Mouse (Mus musculus) left cerebral cortex, adult 11 months (tissue): ENCODE data around the gene Mtch2.
"Not testable (repeated sequence)": the region's sequence is repeated elsewhere in the genome, so short reads cannot be mapped to it uniquely, and the experiment has no call there.

Experiments
- DNase-seq: peaks from one replicate; pipeline ENCODE4 v3.0.0; 2022; ENCODE audit warnings: low spot score

Mtch2 gene

DNA sequence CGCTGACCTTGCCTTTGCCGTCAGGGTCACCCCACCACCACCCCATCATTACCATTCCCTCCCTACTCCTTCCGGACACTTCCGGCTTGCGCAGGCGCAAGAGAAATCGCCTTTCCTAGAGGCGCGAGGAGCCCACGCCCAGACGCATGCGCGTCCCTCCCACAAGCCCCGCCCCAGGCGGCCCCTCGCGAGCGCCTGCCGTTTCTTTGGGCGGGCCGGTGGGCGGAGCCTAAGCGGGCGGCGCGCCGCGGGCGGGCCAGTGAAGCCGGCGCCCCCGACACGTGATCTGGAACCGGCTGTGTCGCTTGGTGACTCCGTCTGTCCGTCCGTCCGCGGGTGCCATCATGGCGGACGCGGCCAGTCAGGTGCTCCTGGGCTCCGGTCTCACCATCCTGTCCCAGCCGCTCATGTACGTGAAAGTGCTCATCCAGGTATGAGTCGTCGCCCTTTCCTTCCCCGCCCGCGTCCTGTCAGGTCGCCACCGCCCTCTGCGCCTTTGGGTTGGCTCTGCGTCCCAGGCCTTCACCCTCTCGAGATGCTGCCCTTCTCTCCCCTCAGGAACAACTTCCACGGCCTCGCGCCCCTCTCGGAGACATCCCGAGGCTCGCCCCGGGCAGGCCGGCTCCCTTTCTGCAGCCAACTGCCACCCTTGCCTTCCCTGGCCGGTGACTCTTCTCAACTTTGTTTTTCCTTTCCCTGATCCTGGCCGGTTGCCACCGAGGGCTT lies at the start of gene Mtch2:
Mtch2 (plus strand) TSS at position 201 of the 726 bp plus-strand sequence.
- peak; percentile 96 for DNase-seq

GRCm38 (mm10) chr2:90808241-90809126 lies 38.5 kb upstream of the Mtch2 start:
- no peak for DNase-seq

DNA sequence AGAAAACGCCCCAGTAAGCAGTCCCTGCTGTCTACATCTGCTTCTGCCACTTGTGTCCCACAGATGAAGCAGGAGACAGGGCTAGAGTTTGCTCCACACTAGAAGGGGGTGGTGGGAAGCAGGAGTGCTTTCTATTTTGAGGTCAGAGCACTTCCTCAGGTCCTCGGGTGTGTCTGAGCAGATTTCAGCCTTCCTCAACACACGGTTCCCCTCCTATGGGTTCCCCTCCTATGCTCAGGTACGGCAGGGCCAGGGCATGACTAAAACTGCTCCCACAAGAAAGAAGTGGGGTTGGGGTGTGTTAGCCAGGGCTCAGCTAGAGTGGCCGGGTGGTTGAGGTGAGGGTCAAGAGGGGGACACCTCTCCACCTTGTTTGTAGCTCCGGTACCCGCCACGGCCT lies 36.2 kb upstream of the Mtch2 start:
- DNase-seq: no peak

GRCm38 (mm10) chr2:90815266-90815665 lies 31.7 kb upstream of the Mtch2 start:
- DNase-seq: no peak

DNA sequence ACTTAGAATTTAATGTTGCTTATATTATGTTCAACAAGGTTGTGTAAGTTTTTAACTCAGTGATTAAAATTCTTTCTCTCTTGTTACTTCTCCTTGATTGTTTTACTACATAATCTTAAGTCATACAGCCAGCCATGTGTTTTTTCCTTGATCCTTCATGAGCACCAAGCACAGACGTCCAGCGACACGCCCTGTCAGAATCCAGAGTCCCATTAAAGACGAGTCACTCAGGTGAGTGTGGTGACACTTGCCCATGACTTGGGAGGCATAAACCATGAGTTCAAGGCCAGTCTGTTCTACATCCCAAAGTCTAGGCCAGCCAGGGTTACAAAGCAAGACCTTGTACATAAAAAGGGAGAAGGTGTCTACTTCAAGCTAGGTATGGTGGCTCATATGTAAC lies 30.8 kb upstream of the Mtch2 start:
- no peak for DNase-seq

DNA sequence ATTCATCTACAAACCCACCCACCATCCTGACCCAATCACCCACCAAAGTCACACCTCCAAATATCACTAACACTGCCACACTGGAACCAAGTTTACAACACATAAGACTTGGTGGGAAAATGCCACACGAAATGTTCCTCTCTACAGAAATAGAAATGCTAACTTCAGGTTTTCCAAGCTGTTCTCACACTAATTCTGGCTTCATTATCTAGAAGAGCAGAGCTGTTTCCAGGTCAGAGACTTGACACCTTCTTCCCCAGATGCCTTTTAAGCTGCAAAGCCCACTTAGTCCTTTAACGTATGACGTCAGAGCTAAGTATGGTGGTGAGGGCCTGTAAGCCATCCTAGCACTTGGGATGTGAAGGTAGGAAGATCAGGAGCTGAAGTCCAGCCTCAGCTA lies 28.2 kb upstream of the Mtch2 start:
- peak; percentile 10 for DNase-seq

GRCm38 (mm10) chr2:90820894-90821293 lies 26.1 kb upstream of the Mtch2 start:
- DNase-seq: no peak

GRCm38 (mm10) chr2:90822978-90823377 lies 24.0 kb upstream of the Mtch2 start:
- DNase-seq: no peak

GRCm38 (mm10) chr2:90823781-90824180 lies 23.2 kb upstream of the Mtch2 start:
- no peak for DNase-seq

- DNase-seq: not testable (repeated sequence)
These were observed 22.4 kb upstream of the Mtch2 start for GRCm38 (mm10) chr2:90824528-90824927.

DNA sequence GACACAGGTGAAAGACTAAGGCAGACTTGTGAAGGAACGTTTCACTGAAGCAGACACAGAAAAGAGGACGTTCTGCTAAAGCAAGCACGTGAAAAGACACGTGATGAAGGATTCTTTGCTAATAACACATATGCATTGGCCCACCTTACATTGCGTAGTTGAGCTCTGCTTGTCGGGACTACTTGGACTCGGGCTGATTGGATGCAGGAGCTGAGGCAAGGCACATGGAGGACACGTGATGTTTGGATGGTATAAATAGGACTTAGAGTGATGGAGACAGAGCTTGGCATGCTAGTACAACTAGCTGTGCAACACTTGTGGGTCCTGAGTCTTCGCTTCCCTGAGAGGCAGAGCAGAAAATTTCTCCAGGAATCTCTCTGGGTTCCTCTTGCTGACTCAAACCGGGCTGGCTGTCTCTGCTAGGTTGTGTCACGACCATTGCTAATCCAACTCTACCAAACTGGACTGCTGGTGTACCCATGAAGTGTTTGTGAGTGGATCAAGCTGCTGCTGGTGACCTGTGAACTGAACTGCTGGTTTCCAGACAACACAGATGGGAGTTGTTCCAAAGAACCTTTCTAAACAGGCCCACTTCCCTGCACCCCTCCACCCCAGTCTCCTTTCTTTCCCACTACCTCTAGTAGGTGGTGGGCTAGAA lies 21.3 kb upstream of the Mtch2 start:
- no peak for DNase-seq

- DNase-seq: no peak
These were observed 18.2 kb upstream of the Mtch2 start for GRCm38 (mm10) chr2:90828739-90829138.

GRCm38 (mm10) chr2:90833502-90833901 lies 13.5 kb upstream of the Mtch2 start:
- no peak for DNase-seq

DNA sequence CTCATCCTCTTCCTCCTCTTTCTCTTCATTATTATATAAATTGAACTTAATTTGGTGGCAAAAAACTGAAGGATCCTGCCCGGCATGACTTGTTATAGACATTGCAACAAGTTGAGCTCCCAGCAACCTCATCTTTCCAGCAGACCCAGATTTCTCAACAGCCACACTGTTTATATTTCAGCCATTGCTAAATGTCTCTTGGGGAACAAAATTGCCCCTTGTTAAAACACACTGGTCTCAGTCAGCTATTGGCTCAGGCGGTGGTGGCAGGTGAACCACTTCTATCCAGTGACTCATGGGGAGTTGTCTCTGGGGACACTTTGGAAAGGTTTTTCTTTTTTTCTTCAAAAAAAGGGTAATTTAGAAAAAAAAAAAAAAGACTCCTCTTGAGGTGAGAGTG lies 8.3 kb upstream of the Mtch2 start:
- no peak for DNase-seq

DNA sequence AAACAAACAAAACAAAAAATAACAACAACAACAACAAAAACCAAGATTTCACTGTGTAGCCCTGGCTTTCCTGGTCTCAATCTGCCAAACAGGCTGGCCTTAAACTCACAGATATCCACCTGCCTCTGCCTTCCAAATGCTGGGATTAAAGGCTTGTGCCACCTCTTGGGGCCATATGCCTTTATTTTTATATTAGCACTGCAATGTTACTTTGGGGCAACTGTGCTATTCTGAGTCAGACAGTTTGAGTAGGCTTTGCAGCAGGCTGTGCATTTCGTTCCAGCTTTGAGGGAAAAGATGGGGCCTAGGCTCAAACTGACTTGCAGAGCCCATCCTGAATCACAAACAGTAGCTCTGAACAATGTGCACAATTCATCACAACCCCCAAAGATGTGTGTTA lies 3.3 kb upstream of the Mtch2 start:
- DNase-seq: no peak

- no peak for DNase-seq
These were observed 2.7 kb upstream of the Mtch2 start for GRCm38 (mm10) chr2:90844262-90844661.

DNA sequence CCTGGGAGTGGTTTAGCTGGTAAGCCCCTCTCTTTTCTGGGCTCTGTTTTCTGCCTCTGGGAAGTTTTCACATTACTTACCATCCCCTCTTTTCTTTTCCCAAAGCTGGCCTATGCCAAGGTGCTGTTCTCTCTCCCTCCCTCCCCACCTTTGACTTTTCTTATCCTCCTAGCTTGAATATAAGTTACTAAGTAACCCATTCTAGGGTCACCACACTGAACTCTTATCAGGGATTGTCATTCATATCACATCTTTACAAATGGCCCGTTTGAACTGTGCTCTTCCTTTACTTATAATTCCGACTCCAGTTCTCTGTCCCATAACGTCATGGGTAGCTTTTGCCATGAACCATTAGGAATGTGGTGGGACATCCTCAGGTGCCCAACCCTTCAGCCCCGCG lies 1.7 kb upstream of the Mtch2 start:
- DNase-seq: no peak

- no peak for DNase-seq
These were observed 784 bp upstream of the Mtch2 start for GRCm38 (mm10) chr2:90846171-90846570.

DNA sequence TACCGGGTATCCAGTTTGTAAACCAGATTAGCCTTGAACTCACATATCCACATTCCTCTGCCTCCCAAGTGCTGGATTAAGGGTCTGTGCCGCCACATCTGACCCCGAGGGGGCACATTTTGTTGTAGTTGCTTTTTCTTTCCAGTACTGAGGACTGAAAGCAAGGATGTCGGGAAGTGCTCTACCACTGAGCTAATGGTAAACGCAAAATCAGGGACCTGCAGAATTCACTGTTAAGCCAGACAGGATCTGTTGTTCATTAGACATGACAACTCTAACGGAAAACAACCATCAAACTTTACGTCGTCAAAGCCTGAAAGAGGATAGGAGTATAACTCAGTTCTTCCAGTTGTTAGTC lies 379 bp upstream of the Mtch2 start:
- no peak for DNase-seq

GRCm38 (mm10) chr2:90847681-90848050 lies 711 bp downstream of the Mtch2 start:
- DNase-seq: no peak

DNA sequence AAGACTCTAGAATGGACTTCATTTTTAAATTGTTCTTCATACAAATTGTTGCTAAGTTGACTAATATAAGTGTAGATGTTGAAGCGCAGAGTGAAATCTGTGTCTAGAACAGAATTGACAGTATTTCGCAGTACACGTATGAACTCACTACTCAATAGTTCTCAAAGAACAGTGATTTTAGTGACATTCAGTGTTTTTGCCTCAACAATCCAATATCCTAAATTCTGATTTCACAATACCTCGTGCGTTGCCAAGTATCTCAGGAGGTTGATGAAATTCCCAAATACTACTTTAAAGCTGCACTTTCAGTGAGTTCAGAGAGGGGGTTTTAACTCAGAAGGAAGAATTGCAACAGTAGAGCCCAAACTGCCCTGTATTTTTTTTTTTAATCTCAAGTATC lies 1.4 kb downstream of the Mtch2 start:
- no peak for DNase-seq

DNA sequence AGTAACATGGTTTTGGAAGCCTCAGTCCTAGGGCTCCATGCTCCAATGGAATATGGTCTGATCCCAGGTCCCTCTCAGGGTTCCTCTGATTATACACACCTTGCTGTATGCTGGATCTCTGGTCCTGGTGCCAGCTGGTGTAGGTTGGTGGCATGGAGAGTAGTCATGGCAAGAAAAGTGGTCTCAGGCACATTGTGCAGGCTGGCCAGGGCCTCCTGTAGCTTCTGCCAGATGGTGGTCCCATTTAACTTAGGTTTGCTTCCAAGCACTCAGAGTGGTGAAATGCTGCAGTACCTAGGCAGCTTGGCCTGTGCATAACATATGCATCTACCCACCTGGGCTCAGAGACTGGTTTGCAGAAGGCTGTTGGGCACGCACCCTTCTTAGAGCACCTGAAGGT lies 3.4 kb downstream of the Mtch2 start:
- no peak for DNase-seq

- no peak for DNase-seq
These were observed 14.5 kb downstream of the Mtch2 start for GRCm38 (mm10) chr2:90861486-90861885.
